9 mouse cellular contexts compared by ENCODE assay signal in the genomic region with DNA sequence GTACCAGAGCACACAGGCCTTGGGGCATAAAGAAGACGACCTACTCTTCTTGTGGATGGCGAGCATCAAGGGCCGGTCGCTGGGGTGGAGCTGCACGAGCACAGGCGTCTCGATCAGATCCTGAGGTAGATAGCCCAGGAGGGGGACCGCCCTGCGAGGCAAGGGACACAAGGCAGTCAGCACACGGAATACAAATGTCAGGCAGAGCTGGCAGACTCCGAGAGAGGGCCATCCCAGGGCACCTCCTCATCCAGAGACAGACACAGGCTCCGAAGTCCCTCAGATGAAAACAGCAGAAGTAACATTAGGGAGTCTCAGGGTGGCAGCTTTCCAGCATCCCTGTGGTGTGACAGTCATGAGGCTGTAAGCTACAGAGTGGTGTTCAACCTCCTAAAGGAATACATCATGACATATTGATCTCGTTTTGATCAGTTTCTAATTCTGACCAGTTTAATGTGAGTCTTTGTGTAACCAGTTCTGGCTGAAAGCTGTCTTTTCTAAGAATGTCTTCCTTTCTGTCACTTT. TPM values are rescaled to one million over a fixed set of nuclear protein-coding genes. Genes with fewer than 3 reads are reported as not detected.
DNase-seq lines count a peak whose midpoint lies in the region; ATAC-seq and TF ChIP-seq lines count a peak whose summit lies in the region.
"Had no signal": no experiment of that assay in that cellular context is flagged by ENCODE, and none has a peak within 500 bp of the region (broad histone marks: within the 10 kb centered on the region; RNA-seq: fewer than 3 reads in every experiment).

No protein-coding gene starts in this region.

- no peaks in the 10 kb centered on the region for H3K27me3 ChIP-seq in heart, adult 2 months (ENCODE audit: control insufficient read depth, insufficient read depth, low read length)
- H3K27me3 ChIP-seq in liver, adult 2 months (ENCODE audit: control insufficient read depth, insufficient read depth, low read length), result no peaks in the 10 kb centered on the region
- no peaks in the 10 kb centered on the region for H3K27me3 ChIP-seq in liver, embryonic 12.5 days (replicated peaks)
- H3K27me3 ChIP-seq: liver, embryonic 13.5 days had no signal

- WGBS in heart, adult 2 months, result 65% methylated on average over 13 of the region's 13 CpGs
- WGBS in liver, adult 2 months, result 89% methylated on average over 13 of the region's 13 CpGs
- 73% methylated on average over 13 of the region's 13 CpGs for WGBS in liver, embryonic 12.5 days (ENCODE audit: insufficient replicate concordance)

- ATAC-seq in liver, embryonic 12.5 days, result no peak
- ATAC-seq in activated CD4-positive, CD25-positive, alpha-beta regulatory T cell, adult 4 months, result no peak

- no peak overlapping the region for H3K4me2 ChIP-seq in liver, embryonic 12.5 days
- H3K4me2 ChIP-seq: liver, embryonic 13.5 days had no signal

- no peak for TF ChIP-seq EP300 in heart, adult 2 months (IDR thresholded peaks at IDR 0.05; ENCODE audit: insufficient read depth, low read depth, low read length)

- H3K4me1 ChIP-seq in heart, adult 2 months (ENCODE audit: control insufficient read depth, insufficient read depth, low read length), result peaks cover 19% of the 10 kb centered on the region
- H3K4me1 ChIP-seq in liver, adult 2 months (ENCODE audit: control insufficient read depth, insufficient read depth, low read length), result peaks cover 35% of the 10 kb centered on the region
- H3K4me1 ChIP-seq in liver, embryonic 12.5 days, result peaks cover 8% of the 10 kb centered on the region; the same call in 1 of the 2 replicates
- peaks cover 4% of the 10 kb centered on the region for H3K4me1 ChIP-seq in cortical plate, adult 2 months (ENCODE audit: control insufficient read depth, insufficient read depth, low read length)

- H3K9me3 ChIP-seq in liver, embryonic 12.5 days (replicated peaks), result no peaks in the 10 kb centered on the region
- H3K9me3 ChIP-seq: liver, embryonic 13.5 days had no signal

- H3K4me3 ChIP-seq in heart, adult 2 months, result no peak overlapping the region
- H3K4me3 ChIP-seq in liver, adult 2 months (ENCODE audit: insufficient read depth, low read depth, low read length), result no peak overlapping the region
- no peak overlapping the region for H3K4me3 ChIP-seq in liver, embryonic 12.5 days
- H3K4me3 ChIP-seq in cortical plate, adult 2 months (ENCODE audit: insufficient read depth, low read length), result no peak overlapping the region
- H3K4me3 ChIP-seq: liver, embryonic 13.5 days had no signal

- peak overlapping the region; percentile 11 for H3K9ac ChIP-seq in heart, adult 2 months (ENCODE audit: low read depth, low read length)
- peak overlapping the region; percentile 43; the same call in 1 of the 2 replicates for H3K9ac ChIP-seq in liver, adult 2 months (ENCODE audit: low read depth, low read length)
- H3K9ac ChIP-seq in liver, embryonic 12.5 days, result no peak overlapping the region
- H3K9ac ChIP-seq: liver, embryonic 13.5 days had no signal

- DNase-seq in heart, adult 2 months, result no peak
- DNase-seq in heart, postnatal 10 days, result no peak
- DNase-seq in liver, adult 2 months (ENCODE audit: extremely low read depth, low read depth, low spot score), result no peak
- DNase-seq in lung, postnatal 10 days, result peak; percentile 52
- no peak for DNase-seq in gastrocnemius, postnatal 4 days (ENCODE audit: low spot score in 2 of 2)
- DNase-seq: liver, embryonic 13.5 days had no signal

- intact Hi-C loops in heart, adult 2 months (cut with DNase I), result loop anchor here (2.0 kb wide), 1 partner anchor 23 kb away; a partner anchor contains a TSS
- intact Hi-C loops in heart, postnatal 10 days (cut with DNase I), result no loop called here

- H3K79me2 ChIP-seq in heart, adult 2 months (replicated peaks; ENCODE audit: control insufficient read depth, insufficient read depth, low read length), result no peaks in the 10 kb centered on the region
- H3K79me2 ChIP-seq in liver, adult 2 months (ENCODE audit: control insufficient read depth, insufficient read depth, low read length), result no peaks in the 10 kb centered on the region

- peak overlapping the region; percentile 94 for H3K27ac ChIP-seq in heart, adult 2 months
- peak overlapping the region; percentile 94 for H3K27ac ChIP-seq in liver, adult 2 months (replicated peaks; ENCODE audit: insufficient read depth, low read depth, low read length)
- H3K27ac ChIP-seq in liver, embryonic 12.5 days, result no peak overlapping the region
- H3K27ac ChIP-seq in cortical plate, adult 2 months (ENCODE audit: insufficient read depth, low read length), result peak overlapping the region; percentile 86

- peaks cover 14% of the 10 kb centered on the region for H3K36me3 ChIP-seq in heart, adult 2 months (ENCODE audit: control insufficient read depth, insufficient read depth, low read length)
- H3K36me3 ChIP-seq in liver, adult 2 months (ENCODE audit: control insufficient read depth, insufficient read depth, low read length), result peaks cover 31% of the 10 kb centered on the region
- H3K36me3 ChIP-seq in liver, embryonic 12.5 days, result peaks cover 43% of the 10 kb centered on the region

- no peak for TF ChIP-seq POLR2A in heart, adult 2 months (IDR thresholded peaks at IDR 0.05; ENCODE audit: insufficient read depth, low read depth, low read length)
- no peak for TF ChIP-seq POLR2A in liver, adult 2 months (IDR thresholded peaks at IDR 0.05; ENCODE audit: extremely low read depth, insufficient read depth, low read length)
- no peak for TF ChIP-seq POLR2A in cortical plate, adult 2 months (IDR thresholded peaks at IDR 0.05; ENCODE audit: extremely low read depth, insufficient read depth, low read length)

- no peak for TF ChIP-seq CTCF in heart, adult 2 months (IDR thresholded peaks at IDR 0.05)
- TF ChIP-seq CTCF in liver, adult 2 months (IDR thresholded peaks at IDR 0.05; ENCODE audit: low read depth, low read length), result no peak
- TF ChIP-seq CTCF in cortical plate, adult 2 months (IDR thresholded peaks at IDR 0.05; ENCODE audit: extremely low read depth, insufficient read depth, low read length), result no peak

RNA-seq across cellular contexts. Expression of a gene that starts 21.8 kb away (rescaled TPM):
- total RNA-seq in heart, adult 2 months (2021), result 10 to 100 TPM; 17.4 to 18.2 TPM
- polyA plus RNA-seq in heart, adult 2 months (2012; rRNA removed), result 23.6 and 25.8 TPM in 2 replicates
- total RNA-seq in heart, postnatal 10 days (2021), result 10 to 100 TPM; 22.2 to 25.0 TPM
- total RNA-seq in liver, adult 2 months (2014; rRNA removed), result 64.6 and 97.0 TPM in 2 replicates
- polyA plus RNA-seq in liver, adult 2 months (2012; rRNA removed), result 107 and 112 TPM in 2 replicates
- polyA plus RNA-seq in liver, embryonic 12.5 days (2016; fragmentation: Nextera tagmentation; extraction: Ambion mirVana), result 31.9 and 32.4 TPM in 2 replicates
- polyA plus RNA-seq in cortical plate, adult 2 months (2012; rRNA removed), result 20.1 and 22.3 TPM in 2 replicates
- total RNA-seq in gastrocnemius, postnatal 4 days (2021), result 10 to 100 TPM; 31.2 to 37.4 TPM
- polyA plus RNA-seq in activated CD4-positive, CD25-positive, alpha-beta regulatory T cell, adult 4 months (2017; shearing (Covaris generic)), result 10 to 100 TPM; 14.6 to 17.3 TPM

RNA-seq across cellular contexts. Expression of a gene that starts 23.5 kb away (rescaled TPM):
- 10 to 100 TPM in 1 of 2 experiments, 1 to 10 TPM in 1; 3.8 to 13.8 TPM for total RNA-seq in heart, adult 2 months (2021)
- polyA plus RNA-seq in heart, adult 2 months (2012; rRNA removed), result 5.3 and 6.3 TPM in 2 replicates
- total RNA-seq in heart, postnatal 10 days (2021), result 10 to 100 TPM in 1 of 2 experiments, 1 to 10 TPM in 1; 7.5 to 21.1 TPM
- 5.7 and 7.7 TPM in 2 replicates for total RNA-seq in liver, adult 2 months (2014; rRNA removed)
- polyA plus RNA-seq in liver, adult 2 months (2012; rRNA removed), result 3.9 and 4.9 TPM in 2 replicates
- polyA plus RNA-seq in liver, embryonic 12.5 days (2016; fragmentation: Nextera tagmentation; extraction: Ambion mirVana), result 2.9 and 3.1 TPM in 2 replicates
- polyA plus RNA-seq in cortical plate, adult 2 months (2012; rRNA removed), result 21.6 and 24.3 TPM in 2 replicates
- 1 to 10 TPM; 7.2 to 8.6 TPM for total RNA-seq in gastrocnemius, postnatal 4 days (2021)
- polyA plus RNA-seq in activated CD4-positive, CD25-positive, alpha-beta regulatory T cell, adult 4 months (2017; shearing (Covaris generic)), result under 1 TPM; 0.52 to 0.89 TPM

RNA-seq across cellular contexts. Expression of a gene that starts 37.1 kb away (rescaled TPM):
- 10 to 100 TPM; 47.3 to 49.0 TPM for total RNA-seq in heart, adult 2 months (2021)
- polyA plus RNA-seq in heart, adult 2 months (2012; rRNA removed), result 36.6 and 43.6 TPM in 2 replicates
- 10 to 100 TPM; 48.5 to 54.9 TPM for total RNA-seq in heart, postnatal 10 days (2021)
- 50.3 and 54.7 TPM in 2 replicates for total RNA-seq in liver, adult 2 months (2014; rRNA removed)
- polyA plus RNA-seq in liver, adult 2 months (2012; rRNA removed), result 25.2 and 32.0 TPM in 2 replicates
- polyA plus RNA-seq in liver, embryonic 12.5 days (2016; fragmentation: Nextera tagmentation; extraction: Ambion mirVana), result 107 TPM in 2 replicates
- polyA plus RNA-seq in cortical plate, adult 2 months (2012; rRNA removed), result 84.0 and 90.3 TPM in 2 replicates
- total RNA-seq in gastrocnemius, postnatal 4 days (2021), result 10 to 100 TPM; 65.7 to 71.3 TPM
- 10 to 100 TPM; 37.7 to 41.9 TPM for polyA plus RNA-seq in activated CD4-positive, CD25-positive, alpha-beta regulatory T cell, adult 4 months (2017; shearing (Covaris generic))

RNA-seq across cellular contexts. Expression of a gene that starts 58.8 kb away (rescaled TPM):
- total RNA-seq in heart, adult 2 months (2021), result 1 to 10 TPM; 5.0 to 5.1 TPM
- polyA plus RNA-seq in heart, adult 2 months (2012; rRNA removed), result 5.0 and 5.3 TPM in 2 replicates
- 1 to 10 TPM; 4.4 to 5.3 TPM for total RNA-seq in heart, postnatal 10 days (2021)
- total RNA-seq in liver, adult 2 months (2014; rRNA removed), result 3.2 and 3.6 TPM in 2 replicates
- 3.4 and 3.8 TPM in 2 replicates for polyA plus RNA-seq in liver, adult 2 months (2012; rRNA removed)
- polyA plus RNA-seq in liver, embryonic 12.5 days (2016; fragmentation: Nextera tagmentation; extraction: Ambion mirVana), result 3.6 and 4.1 TPM in 2 replicates
- 18.2 and 20.0 TPM in 2 replicates for polyA plus RNA-seq in cortical plate, adult 2 months (2012; rRNA removed)
- total RNA-seq in gastrocnemius, postnatal 4 days (2021), result 1 to 10 TPM; 4.4 to 4.5 TPM
- polyA plus RNA-seq in activated CD4-positive, CD25-positive, alpha-beta regulatory T cell, adult 4 months (2017; shearing (Covaris generic)), result 1 to 10 TPM; 3.0 to 3.1 TPM
